Comparison of ENCODE assay signal across 16 mouse cellular contexts in the genomic region with DNA sequence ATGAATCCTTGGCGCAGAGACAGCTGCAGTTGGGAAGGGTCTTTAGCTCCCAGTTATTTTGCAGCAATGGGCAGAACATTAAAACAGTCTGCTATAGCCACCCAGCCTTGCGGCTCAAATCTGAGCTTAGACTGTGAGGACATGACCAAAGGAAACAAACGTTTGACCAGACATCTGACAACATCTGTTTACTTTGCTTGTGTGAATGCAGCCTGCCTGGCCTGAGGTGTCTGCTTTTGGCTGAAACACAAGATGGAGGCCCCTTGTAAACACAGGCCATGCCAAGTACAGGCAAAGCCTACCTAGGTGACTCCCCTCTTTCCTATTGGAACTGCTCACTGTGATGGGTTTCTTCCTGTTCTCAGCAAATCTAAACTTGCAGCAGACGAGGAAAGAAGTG.
DNase-seq lines count a peak whose midpoint lies in the region; ATAC-seq and TF ChIP-seq lines count a peak whose summit lies in the region.
"Had no signal": no experiment of that assay in that cellular context is flagged by ENCODE, and none has a peak within 500 bp of the region (broad histone marks: within the 10 kb centered on the region; RNA-seq: fewer than 3 reads in every experiment).

No protein-coding gene starts in this region.

- intact Hi-C loops in heart, postnatal 14 days (cut with DNase I), result no loop called here
- intact Hi-C loops in gastrocnemius, adult 2 months (cut with DNase I), result no loop called here

- DNase-seq in heart, postnatal 14 days, result no peak
- peak; percentile 17 for DNase-seq in liver, postnatal 0 days
- no peak for DNase-seq in liver
- DNase-seq in midbrain, postnatal 0 days (ENCODE audit: low spot score), result no peak
- DNase-seq in gastrocnemius, adult 2 months, result no peak
- DNase-seq: adrenal gland, postnatal 25 days; cerebellum, adult 8-10 months; forebrain, postnatal 0 days; layer of hippocampus, postnatal 36 days; lung, adult 18-20 months; thymus, adult 2 months had no signal

- H3K9ac ChIP-seq in heart, embryonic 15.5 days, result no peak overlapping the region
- no peak overlapping the region for H3K9ac ChIP-seq in liver, postnatal 0 days (replicated peaks)
- no peak overlapping the region for H3K9ac ChIP-seq in embryonic facial prominence, embryonic 13.5 days
- no peak overlapping the region for H3K9ac ChIP-seq in limb, embryonic 15.5 days
- H3K9ac ChIP-seq in midbrain, postnatal 0 days (replicated peaks; ENCODE audit: low read length, poor library complexity, severe bottlenecking), result no peak overlapping the region
- H3K9ac ChIP-seq: forebrain, postnatal 0 days; hindbrain, embryonic 15.5 days had no signal

- no peak overlapping the region for H3K4me2 ChIP-seq in heart, embryonic 15.5 days
- no peak overlapping the region for H3K4me2 ChIP-seq in liver, postnatal 0 days (ENCODE audit: low read depth, low read length)
- H3K4me2 ChIP-seq in embryonic facial prominence, embryonic 13.5 days, result no peak overlapping the region
- H3K4me2 ChIP-seq in limb, embryonic 15.5 days, result no peak overlapping the region
- no peak overlapping the region for H3K4me2 ChIP-seq in midbrain, postnatal 0 days (ENCODE audit: low read depth, low read length, poor library complexity, severe bottlenecking)
- H3K4me2 ChIP-seq: hindbrain, embryonic 15.5 days had no signal

- no peak for TF ChIP-seq EP300 in liver, postnatal 0 days (IDR thresholded peaks at IDR 0.05; ENCODE audit: low read depth)

- 65% methylated on average over 4 of the region's 4 CpGs for WGBS in heart, embryonic 15.5 days
- WGBS in liver, postnatal 0 days (ENCODE audit: insufficient replicate concordance), result 52% methylated on average over 4 of the region's 4 CpGs
- 54% methylated on average over 4 of the region's 4 CpGs for WGBS in embryonic facial prominence, embryonic 13.5 days
- WGBS in limb, embryonic 15.5 days, result 38% methylated on average over 4 of the region's 4 CpGs
- 76% methylated on average over 4 of the region's 4 CpGs for WGBS in midbrain, postnatal 0 days

- H3K27ac ChIP-seq in heart, embryonic 15.5 days, result no peak overlapping the region
- peak overlapping the region; percentile 76 for H3K27ac ChIP-seq in liver, postnatal 0 days (ENCODE audit: low read depth)
- peak overlapping the region; percentile 66 for H3K27ac ChIP-seq in embryonic facial prominence, embryonic 13.5 days
- H3K27ac ChIP-seq in limb, embryonic 15.5 days, result 0 out of 2 replicates have a peak overlapping the region, but pooled peaks have one; percentile 38
- no peak overlapping the region for H3K27ac ChIP-seq in midbrain, postnatal 0 days (ENCODE audit: low read depth, low read length)
- no peak overlapping the region for H3K27ac ChIP-seq in gastrocnemius, adult 2 months
- H3K27ac ChIP-seq: hindbrain, embryonic 15.5 days had no signal

- H3K9me3 ChIP-seq in heart, embryonic 15.5 days (replicated peaks), result no peaks in the 10 kb centered on the region
- no peaks in the 10 kb centered on the region for H3K9me3 ChIP-seq in liver, postnatal 0 days (ENCODE audit: low read length)
- no peaks in the 10 kb centered on the region for H3K9me3 ChIP-seq in embryonic facial prominence, embryonic 13.5 days
- no peaks in the 10 kb centered on the region for H3K9me3 ChIP-seq in limb, embryonic 15.5 days
- H3K9me3 ChIP-seq in midbrain, postnatal 0 days (ENCODE audit: low read length), result no peaks in the 10 kb centered on the region
- H3K9me3 ChIP-seq: hindbrain, embryonic 15.5 days had no signal

- H3K4me1 ChIP-seq in heart, embryonic 15.5 days (replicated peaks), result no peaks in the 10 kb centered on the region
- H3K4me1 ChIP-seq in liver, postnatal 0 days (ENCODE audit: insufficient read depth), result peaks cover 3% of the 10 kb centered on the region; the same call in 1 of the 2 replicates
- peaks cover 44% of the 10 kb centered on the region for H3K4me1 ChIP-seq in embryonic facial prominence, embryonic 13.5 days
- peaks cover 48% of the 10 kb centered on the region for H3K4me1 ChIP-seq in limb, embryonic 15.5 days
- no peaks in the 10 kb centered on the region for H3K4me1 ChIP-seq in midbrain, postnatal 0 days (ENCODE audit: insufficient read depth, low read length)

- ATAC-seq in heart, embryonic 15.5 days (replicated peaks; ENCODE audit: insufficient number of reproducible peaks, insufficient read depth, low FRiP score, low read depth), result peak; percentile 35; the same call in 1 of the 2 replicates
- ATAC-seq in liver, postnatal 0 days, result peak; percentile 52
- no peak for ATAC-seq in embryonic facial prominence, embryonic 13.5 days (ENCODE audit: insufficient number of reproducible peaks, insufficient read depth, low FRiP score, low TSS enrichment, low read depth)
- ATAC-seq in limb, embryonic 15.5 days (ENCODE audit: insufficient number of reproducible peaks, low FRiP score, low TSS enrichment, low read depth), result no peak
- no peak for ATAC-seq in midbrain, postnatal 0 days (ENCODE audit: low FRiP score)
- ATAC-seq: forebrain, postnatal 0 days had no signal

- no peaks in the 10 kb centered on the region for H3K36me3 ChIP-seq in heart, embryonic 15.5 days
- H3K36me3 ChIP-seq in liver, postnatal 0 days (replicated peaks; ENCODE audit: insufficient read depth, low read length), result no peaks in the 10 kb centered on the region
- no peaks in the 10 kb centered on the region for H3K36me3 ChIP-seq in embryonic facial prominence, embryonic 13.5 days
- no peaks in the 10 kb centered on the region for H3K36me3 ChIP-seq in limb, embryonic 15.5 days
- no peaks in the 10 kb centered on the region for H3K36me3 ChIP-seq in midbrain, postnatal 0 days (ENCODE audit: insufficient read depth, low read length)
- H3K36me3 ChIP-seq: hindbrain, embryonic 15.5 days had no signal

- H3K4me3 ChIP-seq in heart, embryonic 15.5 days, result no peak overlapping the region
- no peak overlapping the region for H3K4me3 ChIP-seq in liver, postnatal 0 days (ENCODE audit: low read depth, low read length)
- H3K4me3 ChIP-seq in embryonic facial prominence, embryonic 13.5 days, result no peak overlapping the region
- no peak overlapping the region for H3K4me3 ChIP-seq in limb, embryonic 15.5 days
- no peak overlapping the region for H3K4me3 ChIP-seq in midbrain, postnatal 0 days (ENCODE audit: low read depth, low read length)
- H3K4me3 ChIP-seq in gastrocnemius, adult 2 months, result no peak overlapping the region
- H3K4me3 ChIP-seq: hindbrain, embryonic 15.5 days had no signal

- TF ChIP-seq CTCF in liver, postnatal 0 days (IDR thresholded peaks at IDR 0.05; ENCODE audit: low read depth), result no peak
- no peak for TF ChIP-seq CTCF in midbrain, postnatal 0 days (IDR thresholded peaks at IDR 0.05)
- no peak for TF ChIP-seq CTCF in gastrocnemius, adult 2 months (IDR thresholded peaks at IDR 0.05)

- H3K27me3 ChIP-seq in heart, embryonic 15.5 days, result no peaks in the 10 kb centered on the region
- no peaks in the 10 kb centered on the region for H3K27me3 ChIP-seq in liver, postnatal 0 days (ENCODE audit: insufficient read depth, low read length)
- H3K27me3 ChIP-seq in embryonic facial prominence, embryonic 13.5 days, result no peaks in the 10 kb centered on the region
- no peaks in the 10 kb centered on the region for H3K27me3 ChIP-seq in limb, embryonic 15.5 days
- H3K27me3 ChIP-seq in midbrain, postnatal 0 days (ENCODE audit: insufficient read depth, low read length), result no peaks in the 10 kb centered on the region; the same call in 1 of the 2 replicates
- H3K27me3 ChIP-seq: CH12.LX; hindbrain, embryonic 15.5 days had no signal

Comparison
In these comparisons a context has a peak if more than half of its experiments do, and no peak if none do; other contexts are left out.
1. ATAC-seq: peak in heart, embryonic 15.5 days (single experiment) and liver, postnatal 0 days (single experiment); none in embryonic facial prominence, embryonic 13.5 days (single experiment), limb, embryonic 15.5 days (single experiment) and midbrain, postnatal 0 days (single experiment).
2. H3K27ac ChIP-seq: peak in liver, postnatal 0 days (single experiment), embryonic facial prominence, embryonic 13.5 days (single experiment) and limb, embryonic 15.5 days (single experiment); none in heart, embryonic 15.5 days (single experiment), midbrain, postnatal 0 days (single experiment) and gastrocnemius, adult 2 months (single experiment).